Mouse (Mus musculus): ENCODE measurements around the gene Slc11a2.
"Not testable (repeated sequence)": the region's sequence is repeated elsewhere in the genome, so short reads cannot be mapped to it uniquely, and the experiment has no call there.

The Slc11a2 gene

DNA sequence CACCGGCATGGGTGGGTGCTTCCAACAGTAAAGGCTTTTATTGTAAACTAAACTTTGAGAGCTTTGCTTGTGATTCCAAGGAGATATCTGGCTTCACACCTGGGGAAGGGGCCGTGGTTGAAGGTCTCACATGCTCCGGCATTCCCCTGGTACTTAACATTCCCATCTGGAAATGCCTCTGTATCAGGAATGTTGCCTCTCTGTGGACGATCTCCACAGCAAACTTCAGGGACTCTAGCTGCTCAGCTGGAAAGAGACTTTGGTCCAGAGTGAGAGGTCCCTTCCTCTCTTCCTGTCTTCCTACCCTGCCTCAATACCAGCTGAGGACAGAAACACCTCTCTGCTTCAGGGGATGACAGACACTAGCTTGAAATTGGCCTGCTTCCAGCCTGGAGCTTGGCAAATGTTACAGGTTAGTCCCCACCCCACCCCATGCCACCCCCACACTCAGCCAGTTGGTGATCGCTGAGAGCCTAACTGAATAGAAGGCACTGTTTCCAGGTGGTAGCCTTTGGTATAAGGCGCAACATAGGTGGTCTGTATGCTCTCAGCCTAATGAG lies 73.3 kb downstream of the Slc11a2 start:
- DNase-seq (ENCODE audit: low spot score) = no peak

DNA sequence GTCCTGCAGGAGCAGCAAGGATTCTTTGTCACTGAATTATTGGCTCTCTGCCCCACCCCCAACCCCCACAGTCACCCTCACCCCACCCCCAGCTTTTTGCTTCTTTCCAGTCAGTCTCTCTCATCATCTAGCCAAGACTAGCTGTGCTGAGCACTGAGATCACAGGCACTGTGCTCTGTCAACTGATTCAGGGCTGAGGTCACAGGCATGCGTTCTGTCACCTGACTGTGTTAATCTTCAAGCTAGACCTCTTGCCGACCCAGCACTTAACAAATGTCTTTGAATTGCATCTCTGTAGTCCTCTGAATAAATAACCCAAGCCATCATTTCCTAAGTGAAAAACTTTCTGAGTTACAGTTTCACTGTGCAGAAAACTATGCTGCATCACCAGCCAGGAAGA lies 75.4 kb downstream of the Slc11a2 start:
- no peak for DNase-seq (ENCODE audit: low spot score)

DNA sequence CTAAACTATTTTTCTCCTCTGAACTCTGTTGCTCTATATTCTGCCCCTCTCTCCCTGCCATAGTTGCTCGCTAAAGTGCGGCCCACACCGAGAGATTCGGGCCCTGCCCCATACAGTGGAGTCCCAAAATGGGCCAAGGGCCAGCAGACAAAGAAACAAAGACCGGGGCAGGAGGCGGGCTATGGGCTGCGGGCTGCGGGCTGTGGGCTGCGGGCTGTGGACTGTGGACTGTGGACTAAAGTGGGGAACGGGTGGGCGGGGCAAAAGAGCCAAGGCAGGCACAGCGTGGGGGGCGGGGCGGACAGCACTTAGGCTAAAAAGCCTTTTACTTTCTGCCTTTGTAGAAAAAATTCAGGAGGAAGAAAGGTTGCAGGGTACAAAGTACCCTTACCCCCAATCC lies 78.1 kb downstream of the Slc11a2 start:
- DNase-seq (ENCODE audit: low spot score) = no peak

DNA sequence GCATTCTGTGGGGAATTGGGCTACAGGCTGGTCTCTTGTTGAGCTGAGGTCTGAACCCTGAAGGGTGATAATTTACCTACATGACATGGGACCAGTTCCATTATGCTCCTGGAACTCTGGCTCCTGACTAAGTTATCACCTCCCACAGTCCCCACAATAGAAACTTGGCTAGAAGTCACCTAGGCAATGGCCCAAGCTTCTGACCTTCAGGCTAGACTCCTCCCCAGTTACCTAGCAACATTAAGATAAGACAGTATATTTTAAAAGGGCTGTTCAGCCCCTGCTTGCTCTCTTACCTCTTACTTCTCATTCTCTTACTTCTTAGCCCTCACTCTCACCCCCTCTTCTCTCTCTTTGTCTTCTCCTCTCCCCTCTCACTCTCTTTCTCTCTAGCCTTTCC lies 79.4 kb downstream of the Slc11a2 start:
- DNase-seq (ENCODE audit: low spot score) = no peak

DNA sequence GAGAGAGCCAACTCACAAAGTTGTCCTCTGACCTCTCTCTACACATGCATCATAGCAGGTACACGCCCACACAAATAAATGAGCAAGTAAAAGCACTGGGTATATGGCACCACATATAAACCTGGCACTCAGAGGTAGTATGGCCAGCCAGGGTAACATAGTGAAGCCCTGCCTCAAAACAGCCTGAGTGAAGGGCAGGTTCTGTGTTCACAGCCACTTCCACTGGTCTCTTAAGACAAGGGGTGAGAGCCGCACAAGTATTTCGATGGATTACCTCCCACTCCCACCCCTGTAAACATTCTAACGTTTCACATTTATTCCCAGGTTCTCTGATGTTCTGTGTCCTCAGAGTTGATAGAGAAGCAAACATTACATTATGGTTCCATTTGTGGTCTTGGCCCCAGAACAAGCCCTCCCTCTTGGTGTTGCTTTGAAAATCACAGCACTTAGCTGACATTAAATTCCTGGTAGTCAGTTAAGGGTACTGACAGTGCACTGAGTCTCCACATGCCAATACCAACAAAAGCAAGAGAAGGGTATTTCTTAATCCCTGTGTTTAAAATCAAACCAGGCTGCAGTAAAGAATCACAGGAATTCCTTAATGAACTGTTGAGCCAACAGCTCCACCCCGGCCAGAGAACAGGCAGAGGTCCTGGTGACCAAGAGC lies 83.4 kb downstream of the Slc11a2 start:
- not testable (repeated sequence) for DNase-seq (ENCODE audit: low spot score)

All from ovary, postnatal 10 days (tissue).